Mouse (Mus musculus): ENCODE data around the gene Btbd9.

GRCm38 (mm10) chr17:30348031-30348430 is 228.3 kb downstream of the Btbd9 start:
- no peak for TF ChIP-seq EP300 (IDR thresholded peaks at IDR 0.05; ENCODE audit: insufficient read depth, low read depth, low read length)
- no peak for TF ChIP-seq POLR2A (IDR thresholded peaks at IDR 0.05; ENCODE audit: insufficient read depth, low read length)
- TF ChIP-seq CTCF (IDR thresholded peaks at IDR 0.05; ENCODE audit: low read depth, low read length): no peak
